Mouse (Mus musculus): Measurements from ENCODE around the gene Itgal.

Itgal gene

DNA sequence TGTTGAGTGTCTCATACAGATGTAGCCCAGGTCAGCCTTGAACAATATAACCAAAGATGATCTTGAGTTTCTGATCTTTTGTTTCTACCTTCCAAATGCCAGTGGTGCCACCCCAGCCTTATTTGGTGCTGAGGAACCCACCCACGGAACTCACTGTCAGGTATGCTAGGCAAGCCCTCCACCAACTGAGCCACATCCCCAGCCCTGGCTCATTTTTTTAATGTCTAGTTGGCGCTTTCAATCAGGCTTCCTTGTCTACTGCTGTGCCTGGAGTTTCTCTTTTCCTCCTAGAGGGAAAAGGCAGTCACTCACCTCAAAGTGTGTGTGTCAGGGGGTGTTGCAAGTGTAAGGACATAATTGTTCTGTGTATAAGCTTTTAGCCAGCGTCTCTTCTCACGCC, 25.0 kb upstream of the Itgal start:
- Histone ChIP-seq H3K36me3 (ENCODE audit: control insufficient read depth, insufficient read depth, low read length, poor library complexity, severe bottlenecking) (peaks cover 4% of the 10 kb centered on the region; the same call in 1 of the 2 replicates), H3K27me3 (ENCODE audit: control insufficient read depth, insufficient read depth, low read length, poor library complexity, severe bottlenecking) (no peaks in the 10 kb centered on the region)
- DNase-seq (ENCODE audit: low read depth, low spot score) = no peak

DNA sequence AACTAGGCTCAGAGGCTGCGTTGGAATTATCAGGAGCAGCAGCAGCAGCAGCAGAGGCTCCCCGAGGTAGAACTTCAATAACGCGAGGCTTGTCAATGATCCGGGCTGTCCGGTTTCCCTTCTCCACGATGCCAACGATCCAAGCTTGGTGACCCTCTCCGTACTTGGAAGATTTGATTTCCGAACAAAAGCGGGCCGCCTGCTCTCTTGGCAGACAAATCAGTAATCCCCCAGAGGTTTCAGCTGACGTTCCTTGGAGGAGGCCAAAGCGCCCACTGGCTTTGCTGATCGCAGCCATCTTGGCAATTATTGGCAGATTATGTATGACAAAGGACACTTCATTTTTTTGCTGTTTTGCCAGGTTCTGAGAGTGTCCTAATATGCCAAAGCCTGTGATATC, 23.5 kb upstream of the Itgal start:
- no peaks in the 10 kb centered on the region for H3K27me3 ChIP-seq (ENCODE audit: control insufficient read depth, insufficient read depth, low read length, poor library complexity, severe bottlenecking)
- no peak for DNase-seq (ENCODE audit: low read depth, low spot score)
- H3K36me3 ChIP-seq (ENCODE audit: control insufficient read depth, insufficient read depth, low read length, poor library complexity, severe bottlenecking) = peaks cover 4% of the 10 kb centered on the region; the same call in 1 of the 2 replicates

DNA sequence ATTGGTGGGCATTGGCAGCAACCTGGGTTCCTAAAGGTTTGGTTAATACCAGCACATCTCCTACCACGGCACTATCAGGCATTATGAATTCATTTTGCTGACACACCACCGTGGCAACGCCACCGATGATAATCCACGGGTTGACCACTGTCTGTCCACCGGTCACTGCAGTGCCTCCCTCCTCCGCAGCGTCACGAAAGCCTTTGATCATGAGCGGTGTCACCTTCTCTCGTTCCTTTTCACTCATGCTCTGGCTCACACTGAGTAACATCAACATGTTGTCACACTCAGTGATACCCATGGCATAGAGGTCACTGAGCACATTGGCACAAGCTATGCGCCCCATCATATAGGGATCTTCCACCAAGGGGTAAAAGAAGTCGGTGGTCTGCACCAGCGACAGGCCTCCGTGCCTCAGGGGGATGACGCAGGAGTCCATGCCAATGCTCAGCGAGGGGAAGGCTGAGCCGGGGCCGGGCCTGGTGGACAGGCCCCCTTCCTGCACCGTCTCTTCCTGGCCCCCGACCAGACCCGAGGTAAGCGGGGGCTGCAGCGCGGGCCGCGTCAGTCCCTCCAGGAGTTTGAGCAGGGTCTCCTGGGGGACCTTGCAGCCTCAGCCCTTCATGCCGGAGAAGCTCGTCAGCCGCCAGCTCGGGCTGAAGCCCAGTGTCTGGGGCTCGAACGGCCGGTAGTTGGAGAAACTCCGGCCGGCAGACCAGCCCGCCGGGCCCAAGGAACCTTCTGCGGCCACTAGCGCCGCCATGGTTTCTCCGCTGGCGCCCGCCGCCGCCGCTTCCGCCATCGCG, 22.7 kb upstream of the Itgal start:
- DNase-seq (ENCODE audit: low read depth, low spot score) = no peak
- Histone ChIP-seq H3K36me3 (ENCODE audit: control insufficient read depth, insufficient read depth, low read length, poor library complexity, severe bottlenecking) (peaks cover 4% of the 10 kb centered on the region; the same call in 1 of the 2 replicates), H3K27me3 (ENCODE audit: control insufficient read depth, insufficient read depth, low read length, poor library complexity, severe bottlenecking) (no peaks in the 10 kb centered on the region)

- H3K27me3 ChIP-seq (ENCODE audit: control insufficient read depth, insufficient read depth, low read length, poor library complexity, severe bottlenecking) = no peaks in the 10 kb centered on the region
- peak; percentile 97 for DNase-seq (ENCODE audit: low read depth, low spot score)
- H3K36me3 ChIP-seq (ENCODE audit: control insufficient read depth, insufficient read depth, low read length, poor library complexity, severe bottlenecking) = peaks cover 4% of the 10 kb centered on the region; the same call in 1 of the 2 replicates
Measured at GRCm38 (mm10) chr7:127273925-127274789, 21.9 kb upstream of the Itgal start, which contains the start of gene Sephs2. Sephs2 (minus strand) TSS chr7:127274055.

- no peaks in the 10 kb centered on the region for H3K27me3 ChIP-seq (ENCODE audit: control insufficient read depth, insufficient read depth, low read length, poor library complexity, severe bottlenecking)
- H3K36me3 ChIP-seq (ENCODE audit: control insufficient read depth, insufficient read depth, low read length, poor library complexity, severe bottlenecking) = no peaks in the 10 kb centered on the region; the same call in 1 of the 2 replicates
- no peak for DNase-seq (ENCODE audit: low read depth, low spot score)
Measured at GRCm38 (mm10) chr7:127276519-127276961, 19.5 kb upstream of the Itgal start.

DNA sequence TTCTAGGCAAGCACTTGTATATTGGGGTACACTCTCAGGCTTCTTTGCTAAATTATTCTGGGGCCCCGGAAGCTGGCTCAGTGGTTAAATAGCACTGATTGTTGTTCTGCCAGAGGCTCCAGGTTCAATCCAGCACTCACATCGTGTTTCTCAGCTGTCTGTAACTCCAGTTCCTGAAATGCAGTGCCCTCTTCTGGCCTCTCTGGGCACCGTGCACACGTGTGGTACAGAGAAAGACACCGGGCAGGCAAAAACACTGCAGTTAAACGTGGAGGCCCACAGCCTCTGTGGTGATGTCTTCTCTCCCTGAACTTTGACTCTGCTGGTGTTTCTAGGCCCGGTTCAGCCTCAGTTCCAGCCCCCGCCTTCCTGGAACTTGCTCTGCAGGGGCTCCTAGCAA, 17.7 kb upstream of the Itgal start:
- peak; percentile 81 for DNase-seq (ENCODE audit: low read depth, low spot score)
- no peaks in the 10 kb centered on the region for H3K27me3 ChIP-seq (ENCODE audit: control insufficient read depth, insufficient read depth, low read length, poor library complexity, severe bottlenecking)
- no peaks in the 10 kb centered on the region for H3K36me3 ChIP-seq (ENCODE audit: control insufficient read depth, insufficient read depth, low read length, poor library complexity, severe bottlenecking)

DNA sequence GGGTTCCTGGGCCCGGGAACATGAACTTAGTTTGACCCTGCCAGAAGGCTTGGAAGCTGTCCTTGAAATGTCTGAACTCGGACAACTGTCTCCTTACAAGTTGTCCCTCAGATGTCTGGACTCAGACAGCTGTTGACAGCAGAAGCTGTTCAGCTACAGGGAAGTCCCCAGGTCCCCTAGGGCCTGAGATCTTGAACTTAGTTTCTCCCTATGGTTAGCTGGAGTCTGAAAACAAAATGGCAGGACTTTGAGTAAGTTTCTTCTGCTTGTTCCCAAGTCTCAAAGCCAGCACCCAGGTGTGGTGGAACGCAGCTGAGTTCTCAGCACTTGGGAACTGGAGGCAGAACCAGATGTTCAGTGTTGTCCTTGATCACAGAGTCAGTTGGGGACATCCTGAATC, 16.0 kb upstream of the Itgal start:
- H3K27me3 ChIP-seq (ENCODE audit: control insufficient read depth, insufficient read depth, low read length, poor library complexity, severe bottlenecking) = no peaks in the 10 kb centered on the region
- H3K36me3 ChIP-seq (ENCODE audit: control insufficient read depth, insufficient read depth, low read length, poor library complexity, severe bottlenecking) = no peaks in the 10 kb centered on the region
- no peak for DNase-seq (ENCODE audit: low read depth, low spot score)

DNA sequence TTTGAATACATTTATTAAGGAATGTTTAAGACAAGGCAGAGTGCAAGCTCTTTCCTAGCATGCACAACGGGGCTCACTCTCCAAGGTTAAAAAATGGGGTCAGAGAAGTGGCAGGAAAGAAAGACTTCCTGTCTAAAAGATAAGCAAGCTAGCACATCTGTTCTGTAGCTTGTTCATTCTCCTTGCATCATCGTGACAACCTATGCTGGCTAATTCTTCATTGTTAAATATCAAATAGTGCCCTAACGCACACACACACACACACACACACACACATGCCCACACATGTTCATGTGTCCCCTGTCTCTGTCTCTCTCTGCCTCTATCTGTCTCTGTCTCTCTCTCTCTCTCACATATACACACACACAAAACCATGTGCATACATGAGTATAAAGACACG, 14.9 kb upstream of the Itgal start:
- H3K27me3 ChIP-seq (ENCODE audit: control insufficient read depth, insufficient read depth, low read length, poor library complexity, severe bottlenecking) = no peaks in the 10 kb centered on the region
- no peak for DNase-seq (ENCODE audit: low read depth, low spot score)
- no peaks in the 10 kb centered on the region for H3K36me3 ChIP-seq (ENCODE audit: control insufficient read depth, insufficient read depth, low read length, poor library complexity, severe bottlenecking)

DNA sequence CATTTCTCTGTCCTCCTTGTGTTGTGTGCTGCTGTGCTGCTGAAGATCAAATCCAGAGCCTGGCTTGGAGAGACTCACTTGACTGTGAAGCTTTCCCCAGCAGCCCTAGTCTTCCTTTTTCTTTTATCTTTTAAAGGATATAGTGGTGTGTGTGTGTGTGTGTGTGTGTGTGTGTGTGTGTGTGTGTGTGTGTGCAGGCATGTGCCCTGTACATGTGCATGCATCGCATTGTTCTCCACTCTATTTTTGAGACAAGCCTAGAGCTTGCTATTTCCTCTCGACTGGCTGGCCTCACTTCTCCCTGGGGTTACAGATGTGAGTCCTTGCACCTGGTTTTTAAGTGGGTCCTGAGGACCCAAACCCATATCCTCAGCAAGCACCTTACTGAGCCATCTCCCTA, 13.9 kb upstream of the Itgal start:
- no peaks in the 10 kb centered on the region for H3K27me3 ChIP-seq (ENCODE audit: control insufficient read depth, insufficient read depth, low read length, poor library complexity, severe bottlenecking)
- DNase-seq (ENCODE audit: low read depth, low spot score) = no peak
- no peaks in the 10 kb centered on the region for H3K36me3 ChIP-seq (ENCODE audit: control insufficient read depth, insufficient read depth, low read length, poor library complexity, severe bottlenecking)

GRCm38 (mm10) chr7:127285154-127285553, 10.9 kb upstream of the Itgal start:
- Histone ChIP-seq H3K36me3 (ENCODE audit: control insufficient read depth, insufficient read depth, low read length, poor library complexity, severe bottlenecking) (no peaks in the 10 kb centered on the region), H3K27me3 (ENCODE audit: control insufficient read depth, insufficient read depth, low read length, poor library complexity, severe bottlenecking) (no peaks in the 10 kb centered on the region)
- DNase-seq (ENCODE audit: low read depth, low spot score) = peak; percentile 64

- DNase-seq (ENCODE audit: low read depth, low spot score) = peak; percentile 57
- H3K36me3 ChIP-seq (ENCODE audit: control insufficient read depth, insufficient read depth, low read length, poor library complexity, severe bottlenecking) = no peaks in the 10 kb centered on the region
- no peaks in the 10 kb centered on the region for H3K27me3 ChIP-seq (ENCODE audit: control insufficient read depth, insufficient read depth, low read length, poor library complexity, severe bottlenecking)
Measured at GRCm38 (mm10) chr7:127287940-127288339, 8.1 kb upstream of the Itgal start.

GRCm38 (mm10) chr7:127289306-127289705, 6.8 kb upstream of the Itgal start:
- Histone ChIP-seq H3K27me3 (ENCODE audit: control insufficient read depth, insufficient read depth, low read length, poor library complexity, severe bottlenecking) (no peaks in the 10 kb centered on the region), H3K36me3 (ENCODE audit: control insufficient read depth, insufficient read depth, low read length, poor library complexity, severe bottlenecking) (no peaks in the 10 kb centered on the region)
- peak; percentile 70 for DNase-seq (ENCODE audit: low read depth, low spot score)

DNA sequence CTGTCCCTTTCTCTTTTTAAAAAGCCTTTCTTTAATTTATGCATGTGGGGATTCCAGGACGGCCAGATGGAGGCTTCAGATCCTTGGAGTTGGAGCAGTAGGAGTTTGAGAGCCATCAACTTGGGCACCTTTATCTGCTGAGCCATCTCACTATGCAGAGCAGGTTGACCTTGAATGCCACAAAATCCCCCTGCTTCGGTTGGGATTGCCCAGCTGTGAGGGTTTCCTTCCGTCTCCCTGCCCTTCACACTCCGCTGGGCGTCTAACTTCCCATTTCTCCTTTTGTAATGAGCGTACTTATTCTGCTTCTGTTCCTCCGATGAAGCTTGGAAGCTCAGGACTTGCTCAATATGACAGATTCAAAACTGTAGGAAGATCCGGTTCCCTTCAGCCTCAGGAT, 5.9 kb upstream of the Itgal start:
- DNase-seq (ENCODE audit: low read depth, low spot score) = peak; percentile 72
- H3K27me3 ChIP-seq (ENCODE audit: control insufficient read depth, insufficient read depth, low read length, poor library complexity, severe bottlenecking) = no peaks in the 10 kb centered on the region
- H3K36me3 ChIP-seq (ENCODE audit: control insufficient read depth, insufficient read depth, low read length, poor library complexity, severe bottlenecking) = no peaks in the 10 kb centered on the region

DNA sequence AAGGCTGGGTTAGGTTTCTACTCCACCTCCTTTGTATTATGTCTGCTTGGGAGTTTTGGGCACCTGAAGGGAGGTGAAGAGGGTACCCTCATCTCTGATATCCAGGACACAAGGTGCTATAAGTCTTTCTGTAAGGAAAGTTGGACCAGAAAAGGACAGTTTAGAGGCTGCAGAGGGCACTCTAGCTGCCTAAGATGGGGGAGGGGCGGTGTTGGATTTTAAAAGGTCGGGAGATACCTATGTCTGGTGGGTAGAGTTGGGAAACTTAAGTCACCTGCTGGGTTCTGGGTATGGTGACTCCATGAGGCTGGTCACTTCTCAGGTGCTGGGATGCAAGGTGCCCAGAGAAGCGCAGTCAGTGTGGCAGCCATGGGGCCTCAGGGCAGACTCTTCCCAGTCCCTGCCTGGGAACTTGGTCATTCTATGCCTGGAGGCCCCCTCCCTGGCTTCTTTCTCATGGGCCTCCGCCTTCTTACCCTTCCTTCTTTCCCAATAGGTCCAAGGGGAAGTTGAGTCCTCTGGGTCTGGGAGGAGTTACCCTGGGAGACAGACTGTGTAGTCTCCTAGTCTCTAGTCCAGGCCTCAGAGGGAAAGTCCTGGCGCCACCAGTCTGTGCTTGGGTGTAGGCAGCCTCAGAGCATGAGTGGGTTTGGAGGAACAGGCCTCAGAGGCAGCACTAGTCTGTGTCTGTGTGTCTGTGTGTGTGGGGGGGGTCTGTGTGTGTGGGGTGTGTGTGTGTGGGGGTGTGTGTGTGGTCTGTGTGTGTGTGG, 911 bp downstream of the Itgal start:
- no peak for DNase-seq (ENCODE audit: low read depth, low spot score)
- Histone ChIP-seq H3K27me3 (ENCODE audit: control insufficient read depth, insufficient read depth, low read length, poor library complexity, severe bottlenecking) (no peaks in the 10 kb centered on the region), H3K36me3 (ENCODE audit: control insufficient read depth, insufficient read depth, low read length, poor library complexity, severe bottlenecking) (peaks cover 5% of the 10 kb centered on the region)
